Mouse (Mus musculus): ENCODE data around the gene Eno2.

Gene Eno2

GRCm38 (mm10) chr6:124711824-124712782 lies 57.4 kb downstream of the Eno2 start, which contains the start of the genes Emg1 and Phb2:
Gene Emg1 (minus strand): TSS chr6:124712178.
Gene Phb2 (plus strand): TSS chr6:124712336.
- in situ Hi-C loops (cut with MseI, MboI): no loop called here
